Mouse (Mus musculus) spleen, adult 2 months (tissue): ENCODE data around the gene Med4.

Source experiments
- CTCF ChIP-seq: fragments of 200-500 bp; IDR thresholded peaks from 2 replicates; pipeline ENCODE4 v1.5.1; 2011; ENCODE audit warnings: mild to moderate bottlenecking, inconsistent platforms; ENCODE audit not compliant: insufficient read depth, insufficient read length, insufficient replicate concordance; ENCODE audit errors: extremely low read depth
- POLR2A ChIP-seq: fragments of 200-500 bp; IDR thresholded peaks from 2 replicates; pipeline ENCODE4 v1.6.1; 2011; ENCODE audit warnings: low read depth, low read length, inconsistent platforms

DNA sequence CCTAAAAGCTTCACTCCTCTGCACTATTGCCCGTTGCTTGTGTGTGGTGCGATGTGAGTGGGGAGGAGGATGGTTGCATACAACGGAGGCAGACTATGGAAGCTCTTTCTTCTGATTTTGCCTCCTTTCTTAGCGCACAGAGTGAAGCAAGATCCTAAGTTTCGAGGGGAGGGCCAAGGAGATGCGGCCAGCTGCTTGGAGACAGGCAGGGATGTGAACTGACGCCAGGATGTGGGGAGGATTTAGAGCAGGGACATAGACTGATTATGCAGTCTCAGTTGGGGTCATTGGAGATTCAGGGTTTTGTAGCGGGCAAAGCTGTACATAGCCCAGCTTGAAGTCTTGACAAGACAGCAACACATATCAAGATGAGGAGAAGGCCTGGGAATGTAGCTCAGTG, 3.5 kb upstream of the Med4 start:
- TF ChIP-seq CTCF (no peak), POLR2A (no peak)
